Mouse (Mus musculus) bone marrow macrophage, adult 2 months (primary cell): ENCODE data around the gene Actg1.

Experiments used
- CTCF ChIP-seq: IDR thresholded peaks from 2 replicates; pipeline ENCODE4 v1.5.1; 2012; ENCODE audit warnings: low read depth, mild to moderate bottlenecking, low read length, moderate library complexity
- POLR2A ChIP-seq: IDR thresholded peaks from 2 replicates; pipeline ENCODE4 v1.6.1; 2012; ENCODE audit warnings: mild to moderate bottlenecking, low read depth, low read length, borderline replicate concordance

DNA sequence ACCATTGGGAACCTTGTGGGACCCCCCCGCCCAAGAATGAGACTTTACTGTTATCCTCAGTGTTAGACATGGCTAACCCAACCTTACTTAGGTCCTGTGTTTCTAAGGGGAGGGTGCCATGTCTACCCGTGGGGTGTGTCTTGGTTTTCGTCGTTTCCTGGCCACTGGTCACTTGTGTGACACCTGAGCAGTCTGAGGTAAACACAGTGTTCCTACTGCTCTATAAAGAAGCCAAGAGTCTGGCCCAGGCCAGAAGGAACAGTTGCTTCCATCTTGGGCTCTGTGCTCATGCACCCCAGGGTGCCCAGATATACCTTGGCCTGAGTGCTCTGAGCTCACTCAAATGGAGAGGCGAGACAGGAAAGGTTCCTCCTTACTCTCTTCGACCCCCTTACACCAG, 14.5 kb upstream of the Actg1 start:
- TF ChIP-seq POLR2A (no peak), CTCF (no peak)
